Mouse (Mus musculus) layer of hippocampus, postnatal 10 days (tissue): ENCODE measurements around the gene Gm21693. TPM values are rescaled to one million over a fixed set of nuclear protein-coding genes. Genes with fewer than 3 reads are reported as not detected.
"Not testable (repeated sequence)": the region's sequence is repeated elsewhere in the genome, so short reads cannot be mapped to it uniquely, and the experiment has no call there.

Experiments used
- DNase-seq, 2 experiments: peaks; one replicate each; pipeline ENCODE4 v3.0.0; 2021; ENCODE audit warnings: low spot score in 2 of 2
- long read RNA-seq: library from polyadenylated mRNA; stranded (forward); transcript quantifications from one replicate; pipeline ENCODE4 v2.0.0, GENCODE M21; 2023
- total RNA-seq, 2 experiments: library from RNA; stranded (reverse); gene quantifications; 2 replicates each; pipeline ENCODE4 v1.2.3; 2021

The Gm21693 gene
- not detected for total RNA-seq
- long read RNA-seq, result 0 reads

- DNase-seq, result not testable (repeated sequence)
These were observed at the start of gene Gm21693 for GRCm38 (mm10) chrY:3345229-3345628. Gene Gm21693 (minus strand): TSS chrY:3345329.

- not testable (repeated sequence) for DNase-seq
These were observed 4.5 kb downstream of the Gm21693 start for GRCm38 (mm10) chrY:3340661-3341060.

GRCm38 (mm10) chrY:3306349-3306748, 38.8 kb downstream of the Gm21693 start, which contains the start of gene Gm21677:
Gene Gm21677 (minus strand): TSS chrY:3306449.
- not testable (repeated sequence) for DNase-seq

Other genes with a start within 250 kb of the Gm21693 start
- not detected for gene Gm21677, start 38.9 kb downstream of the Gm21693 start, total RNA-seq
- not detected for gene Gm21704, start 64.8 kb upstream of the Gm21693 start, total RNA-seq
- not detected for gene Gm21708, start 64.8 kb upstream of the Gm21693 start, total RNA-seq